Mouse (Mus musculus): ENCODE results near the gene Hepacam. TPM values are rescaled to one million over a fixed set of nuclear protein-coding genes. Genes with fewer than 3 reads are reported as not detected.
A peak's percentile ranks its signal among the peaks of the same experiment; 100 is the strongest.

The Hepacam gene
- polyA plus RNA-seq, 1 experiment from 2014 or later, result not detected

GRCm38 (mm10) chr9:37407850-37408502 is 40.8 kb downstream of the Hepacam start:
- peaks cover 21% of the 10 kb centered on the region for H3K27me3 ChIP-seq
- no peak for DNase-seq (ENCODE audit: low read depth, low spot score)
- TF ChIP-seq CTCF (IDR thresholded peaks at IDR 0.05), result no peak
- ChIA-PET CTCF (interaction anchor here (1.3 to 1.4 kb wide), 2 partner anchors 11 to 23 kb away, joined by 3 to 4 read pairs; no protein-coding TSS in a partner anchor), POLR2A (no interaction called here)
- in situ Hi-C loops (cut with MboI; ENCODE audit: low pct_unique_long_range_greater_than_20kb), result no loop called here
- ATAC-seq, result no peak

- peaks cover 17% of the 10 kb centered on the region for H3K27me3 ChIP-seq
- in situ Hi-C loops (cut with MboI; ENCODE audit: low pct_unique_long_range_greater_than_20kb), result no loop called here
- POLR2A ChIA-PET, result no interaction called here
- ATAC-seq, result no peak
- DNase-seq (ENCODE audit: low read depth, low spot score), result no peak
- TF ChIP-seq CTCF (IDR thresholded peaks at IDR 0.05), result no peak
- CTCF ChIA-PET, result interaction anchor here (1.4 to 1.5 kb wide), 2 partner anchors 14 to 21 kb away, joined by 3 to 4 read pairs; no protein-coding TSS in a partner anchor
These were observed 42.7 kb downstream of the Hepacam start for GRCm38 (mm10) chr9:37409698-37410445.

- DNase-seq (ENCODE audit: low read depth, low spot score) (no peak), ATAC-seq (no peak)
- CTCF ChIA-PET, result interaction anchor here (1.0 kb wide), 1 partner anchor 18 kb away, joined by 3 read pairs; no protein-coding TSS in a partner anchor
- POLR2A ChIA-PET, result no interaction called here
- in situ Hi-C loops (cut with MboI; ENCODE audit: low pct_unique_long_range_greater_than_20kb), result no loop called here
- H3K27me3 ChIP-seq, result peaks cover 4% of the 10 kb centered on the region
- no peak for TF ChIP-seq CTCF (IDR thresholded peaks at IDR 0.05)
These were observed 45.8 kb downstream of the Hepacam start for GRCm38 (mm10) chr9:37412989-37413388.

DNA sequence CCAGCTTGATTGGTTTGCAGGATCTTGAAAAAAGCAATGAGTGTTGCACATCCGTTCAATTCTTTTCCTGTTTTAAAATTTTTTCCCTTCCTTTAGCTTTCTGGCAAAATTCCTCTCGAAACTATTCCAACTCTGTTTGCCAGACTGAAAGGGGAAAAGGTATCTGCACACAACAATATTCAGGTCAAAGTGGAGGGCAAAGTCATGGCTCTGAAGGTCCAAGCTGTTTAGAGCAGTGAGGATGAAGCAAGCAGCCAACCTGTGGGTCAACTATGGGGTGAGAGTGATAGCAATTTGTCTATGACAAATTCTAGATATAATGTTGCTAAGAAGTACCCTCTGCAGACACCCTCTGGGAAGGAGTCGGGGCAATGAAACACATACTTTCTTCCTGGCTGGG is 47.5 kb downstream of the Hepacam start:
- in situ Hi-C loops (cut with MboI; ENCODE audit: low pct_unique_long_range_greater_than_20kb), result no loop called here
- ChIA-PET CTCF (interaction anchor here (0.8 kb wide), 1 partner anchor 8 kb away, joined by 4 read pairs; no protein-coding TSS in a partner anchor), POLR2A (no interaction called here)
- no peaks in the 10 kb centered on the region for H3K27me3 ChIP-seq
- DNase-seq (ENCODE audit: low read depth, low spot score), result no peak
- ATAC-seq, result no peak
- TF ChIP-seq CTCF (IDR thresholded peaks at IDR 0.05), result no peak

- ATAC-seq (no peak), DNase-seq (ENCODE audit: low read depth, low spot score) (no peak)
- H3K27me3 ChIP-seq, result no peaks in the 10 kb centered on the region
- ChIA-PET POLR2A (no interaction called here), CTCF (interaction anchor here (1.1 to 2.1 kb wide), 2 partner anchors 11 to 12 kb away, joined by 3 to 6 read pairs; no protein-coding TSS in a partner anchor)
- in situ Hi-C loops (cut with MboI; ENCODE audit: low pct_unique_long_range_greater_than_20kb), result no loop called here
- TF ChIP-seq CTCF (IDR thresholded peaks at IDR 0.05), result no peak
These were observed 51.6 kb downstream of the Hepacam start for GRCm38 (mm10) chr9:37418791-37419190.

DNA sequence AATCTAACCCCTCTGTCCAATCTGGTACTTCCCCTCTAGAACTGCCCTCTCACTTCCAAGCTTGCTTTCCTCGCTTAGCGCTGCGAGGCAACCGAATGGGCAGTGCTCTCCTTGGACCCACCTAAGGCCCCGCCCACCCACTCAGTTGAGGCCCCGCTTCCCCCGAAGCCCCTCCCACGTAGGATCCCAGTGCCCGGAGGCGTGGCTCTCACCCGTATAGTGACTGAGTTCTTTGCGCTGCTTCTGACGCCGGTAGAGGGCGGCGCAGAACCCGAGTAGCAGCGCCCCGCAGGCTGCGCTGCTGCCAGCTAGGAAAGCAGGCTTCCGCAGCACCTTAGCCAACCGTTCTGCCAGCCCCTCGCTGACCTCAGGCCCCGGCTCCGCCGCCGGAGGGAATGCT is 53.5 kb downstream of the Hepacam start:
- ATAC-seq, result peak; percentile 71
- in situ Hi-C loops (cut with MboI; ENCODE audit: low pct_unique_long_range_greater_than_20kb), result loop anchor here (10.0 kb wide), 1 partner anchor 514 kb away; no protein-coding TSS in a partner anchor
- CTCF ChIA-PET, result no interaction called here
- POLR2A ChIA-PET, result interaction anchor here (0.6 kb wide), 1 partner anchor 28 kb away, joined by 6 read pairs; no protein-coding TSS in a partner anchor
- no peak for TF ChIP-seq CTCF (IDR thresholded peaks at IDR 0.05)
- no peak for DNase-seq (ENCODE audit: low read depth, low spot score)
- no peaks in the 10 kb centered on the region for H3K27me3 ChIP-seq

- in situ Hi-C loops (cut with MboI; ENCODE audit: low pct_unique_long_range_greater_than_20kb), result loop anchor here (10.0 kb wide), 1 partner anchor 514 kb away; no protein-coding TSS in a partner anchor
- H3K27me3 ChIP-seq, result no peaks in the 10 kb centered on the region
- ATAC-seq, result no peak
- ChIA-PET POLR2A (no interaction called here), CTCF (no interaction called here)
- no peak for DNase-seq (ENCODE audit: low read depth, low spot score)
- no peak for TF ChIP-seq CTCF (IDR thresholded peaks at IDR 0.05)
These were observed 54.1 kb downstream of the Hepacam start for GRCm38 (mm10) chr9:37421239-37421638.

- ATAC-seq (no peak), DNase-seq (ENCODE audit: low read depth, low spot score) (no peak)
- peaks cover 14% of the 10 kb centered on the region for H3K27me3 ChIP-seq
- no peak for TF ChIP-seq CTCF (IDR thresholded peaks at IDR 0.05)
- ChIA-PET POLR2A (no interaction called here), CTCF (interaction anchor here (1.4 kb wide), 1 partner anchor 189 kb away, joined by 3 read pairs; no protein-coding TSS in a partner anchor)
- in situ Hi-C loops (cut with MboI; ENCODE audit: low pct_unique_long_range_greater_than_20kb), result loop anchor here (10.0 kb wide), 1 partner anchor 505 kb away; no protein-coding TSS in a partner anchor
These were observed 62.2 kb downstream of the Hepacam start for GRCm38 (mm10) chr9:37429326-37429725.

- POLR2A ChIA-PET, result no interaction called here
- peak; percentile 20 for DNase-seq (ENCODE audit: low read depth, low spot score)
- H3K27me3 ChIP-seq, result peaks cover 14% of the 10 kb centered on the region
- CTCF ChIA-PET, result interaction anchor here (0.8 to 3.3 kb wide), 17 partner anchors 10 to 241 kb away, joined by 3 to 39 read pairs (median 6); partner anchors contain the start of gene Spa17
- in situ Hi-C loops (cut with MboI; ENCODE audit: low pct_unique_long_range_greater_than_20kb), result loop anchor here (5.0 kb wide), 1 partner anchor 187 kb away; no protein-coding TSS in a partner anchor
- ATAC-seq, result peak; percentile 77
- TF ChIP-seq CTCF (IDR thresholded peaks at IDR 0.05), result peak; percentile 96
These were observed 63.4 kb downstream of the Hepacam start for GRCm38 (mm10) chr9:37430582-37430981.

GRCm38 (mm10) chr9:37432026-37432666 is 65.0 kb downstream of the Hepacam start:
- TF ChIP-seq CTCF (IDR thresholded peaks at IDR 0.05), result peak; percentile 90
- in situ Hi-C loops (cut with MboI; ENCODE audit: low pct_unique_long_range_greater_than_20kb), result loop anchor here (5.0 kb wide), 1 partner anchor 185 kb away; no protein-coding TSS in a partner anchor
- ChIA-PET CTCF (interaction anchor here (0.7 to 3.3 kb wide), 19 partner anchors 16 to 220 kb away, joined by 3 to 39 read pairs (median 4); partner anchors contain the start of genes Siae and Spa17), POLR2A (no interaction called here)
- ATAC-seq (peak; percentile 89), DNase-seq (ENCODE audit: low read depth, low spot score) (peak; percentile 19)
- peaks cover 14% of the 10 kb centered on the region for H3K27me3 ChIP-seq
